Mouse (Mus musculus): ENCODE data around the gene AU018091. TPM values are rescaled to one million over a fixed set of nuclear protein-coding genes. Genes with fewer than 3 reads are reported as not detected.
"Not testable (repeated sequence)": the region's sequence is repeated elsewhere in the genome, so short reads cannot be mapped to it uniquely, and the experiment has no call there.

AU018091 gene
- total and polyA plus RNA-seq, 3 experiments: not detected

GRCm38 (mm10) chr7:3186136-3186535 is 17.1 kb upstream of the AU018091 start:
- no peaks in the 10 kb centered on the region for H3K4me1 ChIP-seq (ENCODE audit: control insufficient read depth, insufficient read depth, low read length)
- no peaks in the 10 kb centered on the region for H3K36me3 ChIP-seq (ENCODE audit: control insufficient read depth, insufficient read depth, low read length)
- H3K4me3 ChIP-seq: no peak overlapping the region
- intact Hi-C loops (cut with DNase I): no loop called here
- 60% methylated on average over 1 of the region's 1 CpGs for WGBS
- no peak overlapping the region for H3K27ac ChIP-seq
- no peak overlapping the region for H3K9ac ChIP-seq (ENCODE audit: low read depth, low read length)
- DNase-seq: no peak
- H3K79me2 ChIP-seq (replicated peaks; ENCODE audit: control insufficient read depth, insufficient read depth, low read length): no peaks in the 10 kb centered on the region
- TF ChIP-seq EP300 (IDR thresholded peaks at IDR 0.05; ENCODE audit: insufficient read depth, low read depth, low read length) (no peak), POLR2A (IDR thresholded peaks at IDR 0.05; ENCODE audit: insufficient read depth, low read depth, low read length) (no peak), CTCF (IDR thresholded peaks at IDR 0.05) (no peak)
- no peaks in the 10 kb centered on the region for H3K27me3 ChIP-seq (ENCODE audit: control insufficient read depth, insufficient read depth, low read length)

DNA sequence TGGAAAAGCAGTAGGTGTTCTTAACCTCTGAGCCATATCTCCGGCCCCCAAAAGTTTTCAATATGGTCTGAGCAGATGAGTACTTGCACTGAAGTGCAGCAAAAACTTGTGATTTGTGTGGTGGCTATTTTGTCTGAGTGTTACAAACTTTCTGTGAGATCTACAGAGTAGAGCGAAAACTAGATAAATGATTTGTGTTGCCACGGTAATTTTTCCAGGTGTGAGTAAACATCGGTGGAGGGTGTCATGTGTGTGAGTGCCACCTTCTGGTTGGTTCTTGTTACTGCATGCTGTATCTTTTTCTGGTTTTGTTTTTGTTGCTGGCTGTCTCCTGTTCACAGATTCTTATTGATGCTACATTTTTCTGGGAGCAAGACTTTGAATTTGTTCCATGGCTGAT is 15.4 kb upstream of the AU018091 start:
- WGBS: 37% methylated on average over 4 of the region's 4 CpGs
- no peak for DNase-seq
- intact Hi-C loops (cut with DNase I): no loop called here

DNA sequence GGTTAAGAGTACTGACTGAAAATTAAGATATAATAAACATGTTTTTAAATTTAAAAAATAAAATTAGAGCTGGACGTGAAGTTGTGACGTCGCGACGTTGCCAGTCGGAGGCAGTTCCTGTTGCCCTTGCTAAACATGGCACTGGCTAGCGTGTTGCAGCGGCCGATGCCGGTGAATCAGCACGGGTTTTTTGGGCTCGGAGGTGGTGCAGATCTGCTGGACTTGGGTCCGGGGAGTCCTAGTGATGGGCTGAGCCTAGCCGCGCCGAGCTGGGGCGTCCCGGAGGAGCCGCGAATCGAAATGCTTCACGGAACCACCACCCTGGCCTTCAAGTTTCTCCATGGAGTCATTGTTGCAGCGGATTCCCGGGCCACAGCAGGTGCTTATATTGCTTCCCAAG is 12.0 kb upstream of the AU018091 start:
- H3K4me1 ChIP-seq (ENCODE audit: control insufficient read depth, insufficient read depth, low read length); H3K4me3 ChIP-seq; intact Hi-C loops (cut with DNase I); H3K9ac ChIP-seq (ENCODE audit: low read depth, low read length); H3K36me3 ChIP-seq (ENCODE audit: control insufficient read depth, insufficient read depth, low read length); H3K27ac ChIP-seq; H3K79me2 ChIP-seq (replicated peaks; ENCODE audit: control insufficient read depth, insufficient read depth, low read length); H3K27me3 ChIP-seq (ENCODE audit: control insufficient read depth, insufficient read depth, low read length); DNase-seq: not testable (repeated sequence)
- 74% methylated on average over 24 of the region's 24 CpGs for WGBS

More for the DNA sequence above, 15.4 kb upstream of the AU018091 start:
- H3K27ac ChIP-seq: no peak overlapping the region
- no peak overlapping the region for H3K4me3 ChIP-seq
- H3K79me2 ChIP-seq (replicated peaks; ENCODE audit: control insufficient read depth, insufficient read depth, low read length): no peaks in the 10 kb centered on the region
- TF ChIP-seq POLR2A (IDR thresholded peaks at IDR 0.05; ENCODE audit: insufficient read depth, low read depth, low read length) (no peak), CTCF (IDR thresholded peaks at IDR 0.05) (peak; percentile 75), EP300 (IDR thresholded peaks at IDR 0.05; ENCODE audit: insufficient read depth, low read depth, low read length) (no peak)
- no peaks in the 10 kb centered on the region for H3K36me3 ChIP-seq (ENCODE audit: control insufficient read depth, insufficient read depth, low read length)
- H3K27me3 ChIP-seq (ENCODE audit: control insufficient read depth, insufficient read depth, low read length): no peaks in the 10 kb centered on the region
- H3K4me1 ChIP-seq (ENCODE audit: control insufficient read depth, insufficient read depth, low read length): no peaks in the 10 kb centered on the region
- no peak overlapping the region for H3K9ac ChIP-seq (ENCODE audit: low read depth, low read length)

- no peaks in the 10 kb centered on the region for H3K36me3 ChIP-seq (ENCODE audit: control insufficient read depth, insufficient read depth, low read length)
- no peak overlapping the region for H3K9ac ChIP-seq (ENCODE audit: low read depth, low read length)
- H3K27ac ChIP-seq: no peak overlapping the region
- no peak overlapping the region for H3K4me3 ChIP-seq
- intact Hi-C loops (cut with DNase I): no loop called here
- no peaks in the 10 kb centered on the region for H3K27me3 ChIP-seq (ENCODE audit: control insufficient read depth, insufficient read depth, low read length)
- no peaks in the 10 kb centered on the region for H3K4me1 ChIP-seq (ENCODE audit: control insufficient read depth, insufficient read depth, low read length)
- WGBS: 78% methylated on average over 1 of the region's 1 CpGs
- TF ChIP-seq EP300 (IDR thresholded peaks at IDR 0.05; ENCODE audit: insufficient read depth, low read depth, low read length) (no peak), CTCF (IDR thresholded peaks at IDR 0.05) (no peak), POLR2A (IDR thresholded peaks at IDR 0.05; ENCODE audit: insufficient read depth, low read depth, low read length) (no peak)
- no peak for DNase-seq
- no peaks in the 10 kb centered on the region for H3K79me2 ChIP-seq (replicated peaks; ENCODE audit: control insufficient read depth, insufficient read depth, low read length)
Measured at GRCm38 (mm10) chr7:3168296-3168695, 707 bp downstream of the AU018091 start.

GRCm38 (mm10) chr7:3166270-3166669 is 2.7 kb downstream of the AU018091 start:
- Histone ChIP-seq H3K4me1 (ENCODE audit: control insufficient read depth, insufficient read depth, low read length) (no peaks in the 10 kb centered on the region), H3K27me3 (ENCODE audit: control insufficient read depth, insufficient read depth, low read length) (no peaks in the 10 kb centered on the region), H3K36me3 (ENCODE audit: control insufficient read depth, insufficient read depth, low read length) (no peaks in the 10 kb centered on the region), H3K9ac (ENCODE audit: low read depth, low read length) (no peak overlapping the region), H3K27ac (no peak overlapping the region), H3K79me2 (replicated peaks; ENCODE audit: control insufficient read depth, insufficient read depth, low read length) (no peaks in the 10 kb centered on the region), H3K4me3 (no peak overlapping the region)
- WGBS: 91% methylated on average over 4 of the region's 4 CpGs
- no peak for DNase-seq
- no peak for TF ChIP-seq EP300 (IDR thresholded peaks at IDR 0.05; ENCODE audit: insufficient read depth, low read depth, low read length)
- intact Hi-C loops (cut with DNase I): no loop called here

- H3K36me3 ChIP-seq (ENCODE audit: control insufficient read depth, insufficient read depth, low read length): no peaks in the 10 kb centered on the region
- no peaks in the 10 kb centered on the region for H3K4me1 ChIP-seq (ENCODE audit: control insufficient read depth, insufficient read depth, low read length)
- H3K27me3 ChIP-seq (ENCODE audit: control insufficient read depth, insufficient read depth, low read length): no peaks in the 10 kb centered on the region
- no peak overlapping the region for H3K4me3 ChIP-seq
- no peak overlapping the region for H3K27ac ChIP-seq
- intact Hi-C loops (cut with DNase I): no loop called here
- H3K79me2 ChIP-seq (replicated peaks; ENCODE audit: control insufficient read depth, insufficient read depth, low read length): no peaks in the 10 kb centered on the region
- no peak overlapping the region for H3K9ac ChIP-seq (ENCODE audit: low read depth, low read length)
- TF ChIP-seq CTCF (IDR thresholded peaks at IDR 0.05) (no peak), POLR2A (IDR thresholded peaks at IDR 0.05; ENCODE audit: insufficient read depth, low read depth, low read length) (no peak), EP300 (IDR thresholded peaks at IDR 0.05; ENCODE audit: insufficient read depth, low read depth, low read length) (no peak)
- no peak for DNase-seq
Measured at GRCm38 (mm10) chr7:3164991-3165390, 4.0 kb downstream of the AU018091 start.

DNA sequence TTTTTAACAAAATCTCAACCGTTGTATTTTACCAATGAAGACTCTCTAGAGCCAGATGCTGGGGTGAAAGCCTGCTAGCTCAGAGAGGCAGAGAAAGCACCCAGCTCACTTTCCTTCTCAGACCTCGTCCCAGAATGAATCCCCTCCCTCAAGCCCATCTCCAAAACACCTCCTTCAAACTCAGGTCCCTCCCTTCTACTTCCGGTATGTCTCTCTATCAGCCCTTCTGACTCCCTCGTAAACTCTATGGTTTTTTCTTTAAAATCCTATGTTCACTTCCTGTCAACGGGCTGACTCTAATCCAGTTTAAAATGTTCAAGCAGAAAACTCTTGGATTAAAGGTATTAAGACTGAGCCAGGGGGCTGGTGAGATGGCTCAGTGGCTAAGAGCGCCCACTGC is 4.6 kb downstream of the AU018091 start:
- Histone ChIP-seq H3K27me3 (ENCODE audit: control insufficient read depth, insufficient read depth, low read length) (no peaks in the 10 kb centered on the region), H3K36me3 (ENCODE audit: control insufficient read depth, insufficient read depth, low read length) (no peaks in the 10 kb centered on the region), H3K79me2 (replicated peaks; ENCODE audit: control insufficient read depth, insufficient read depth, low read length) (no peaks in the 10 kb centered on the region), H3K9ac (ENCODE audit: low read depth, low read length) (no peak overlapping the region), H3K27ac (no peak overlapping the region), H3K4me1 (ENCODE audit: control insufficient read depth, insufficient read depth, low read length) (no peaks in the 10 kb centered on the region), H3K4me3 (no peak overlapping the region)
- TF ChIP-seq CTCF (IDR thresholded peaks at IDR 0.05) (no peak), POLR2A (IDR thresholded peaks at IDR 0.05; ENCODE audit: insufficient read depth, low read depth, low read length) (no peak), EP300 (IDR thresholded peaks at IDR 0.05; ENCODE audit: insufficient read depth, low read depth, low read length) (no peak)
- 73% methylated on average over 6 of the region's 6 CpGs for WGBS
- no peak for DNase-seq
- intact Hi-C loops (cut with DNase I): no loop called here

Data from heart, adult 2 months (tissue).